Mouse (Mus musculus) erythroid progenitor cell, adult 5-6 weeks (primary cell): Measurements from ENCODE around the gene 4930555G01Rik. TPM values are rescaled to one million over a fixed set of nuclear protein-coding genes. Genes with fewer than 3 reads are reported as not detected.
"Not testable (repeated sequence)": the region's sequence is repeated elsewhere in the genome, so short reads cannot be mapped to it uniquely, and the experiment has no call there.

Experiments used
- ATAC-seq: replicated peaks from 2 replicates; pipeline ENCODE4 v1.8.0; 2016; ENCODE audit warnings: moderate number of reproducible peaks, mild to moderate bottlenecking, moderate TSS enrichment, inconsistent platforms; ENCODE audit not compliant: poor library complexity, low FRiP score, severe bottlenecking
- total RNA-seq, 2 experiments: library from RNA; stranded (forward) in 1 of 2; stranded (reverse) in 1 of 2; fragments of 150-400 nt in 1 of 2; fragments of 186-747, 209-891 nt in 1 of 2; gene quantifications; 2 replicates each; pipeline versions ENCODE4 v1.2.3 to v1.2.4; 2015 to 2017; ENCODE audit warnings: low replicate concordance in 2 of 2

Gene 4930555G01Rik
- total RNA-seq (2015; ENCODE audit: low replicate concordance): not detected in 2 replicates
- not detected in 2 replicates for total RNA-seq (2017; ENCODE audit: low replicate concordance)

DNA sequence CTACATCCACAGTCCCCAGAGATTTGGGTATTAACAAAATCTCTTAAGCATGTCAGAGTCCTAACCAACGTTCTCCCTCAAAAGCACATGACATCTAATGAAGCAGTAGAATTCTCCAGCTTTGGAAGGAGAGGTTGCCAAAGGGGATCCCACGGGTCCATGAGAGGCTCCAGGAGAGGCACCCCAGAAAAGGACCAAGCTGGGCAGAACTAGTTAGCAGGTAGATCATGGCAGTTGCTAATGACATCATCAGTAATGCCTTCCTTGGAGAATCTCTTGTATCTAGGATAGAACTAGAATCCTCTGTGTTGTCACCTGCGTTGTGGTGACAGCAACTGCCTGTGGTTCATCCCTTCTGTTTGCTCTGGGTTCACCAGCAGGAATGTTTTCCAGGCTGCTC is at the start of gene 4930555G01Rik:
Gene 4930555G01Rik (plus strand): TSS at position 301 of the 400 bp plus-strand sequence.
- ATAC-seq: not testable (repeated sequence)

DNA sequence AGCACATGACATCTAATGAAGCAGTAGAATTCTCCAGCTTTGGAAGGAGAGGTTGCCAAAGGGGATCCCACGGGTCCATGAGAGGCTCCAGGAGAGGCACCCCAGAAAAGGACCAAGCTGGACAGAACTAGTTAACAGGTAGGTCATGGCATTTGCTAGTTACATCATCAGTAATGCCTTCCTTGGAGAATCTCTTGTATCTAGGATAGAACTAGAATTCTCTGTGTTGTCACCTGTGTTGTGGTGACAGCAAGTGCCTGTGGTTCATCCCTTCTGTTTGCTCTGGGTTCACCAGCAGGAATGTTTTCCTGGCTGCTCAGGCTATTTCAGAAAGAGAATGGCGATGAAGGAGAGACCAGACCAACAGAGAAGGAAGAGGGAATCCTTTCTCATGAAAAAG is 34.8 kb upstream of the 4930555G01Rik start, which contains the start of gene Gm3298:
Gene Gm3298 (plus strand): TSS at position 301 of the 400 bp plus-strand sequence.
- not testable (repeated sequence) for ATAC-seq

DNA sequence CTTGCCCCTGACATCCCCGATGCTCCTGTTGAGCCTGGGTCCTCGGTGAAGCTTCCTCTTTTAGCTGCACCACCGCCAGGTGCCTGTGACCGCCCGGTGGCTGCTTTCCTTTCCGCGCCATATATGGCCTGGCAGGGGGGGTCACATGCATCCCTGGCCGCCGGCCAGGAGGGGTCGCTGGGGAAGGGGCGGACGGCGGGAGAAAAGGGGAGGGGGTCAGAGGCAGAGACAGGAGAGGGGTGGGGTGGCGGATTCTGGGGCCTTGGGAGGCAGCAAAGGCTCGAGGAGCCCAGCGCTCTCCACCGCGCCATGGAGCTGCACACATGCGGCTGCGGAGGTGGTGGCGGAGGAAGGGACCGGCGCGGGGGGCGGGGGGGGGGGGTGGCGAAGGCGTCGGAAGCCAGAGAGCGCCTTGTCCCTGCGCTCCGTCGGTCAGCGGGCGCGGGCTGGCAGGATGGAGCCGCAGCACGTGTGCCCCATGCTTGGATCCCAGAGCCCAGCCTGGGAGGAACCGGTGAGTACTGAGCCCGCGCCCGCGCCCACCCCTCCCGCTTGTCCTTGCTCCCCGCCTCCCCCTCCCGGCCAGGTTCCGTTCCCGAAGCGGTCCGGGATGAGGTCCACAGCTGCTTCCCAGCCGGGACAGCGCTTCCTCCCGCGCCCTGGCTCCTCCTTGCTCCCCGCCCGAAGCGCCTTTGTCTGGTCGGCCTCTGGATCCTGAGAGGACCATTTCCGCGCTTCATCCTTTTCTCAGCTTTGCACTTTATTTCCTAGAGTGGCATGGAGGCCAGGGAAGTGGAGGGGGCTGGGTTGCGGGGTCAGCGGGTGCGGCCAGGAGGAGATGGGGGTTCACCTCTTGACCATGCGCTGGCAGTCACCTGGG is 20.4 kb downstream of the 4930555G01Rik start, which contains the start of gene Gm8281:
Gene Gm8281 (plus strand): TSS at position 430 of the 880 bp plus-strand sequence.
- ATAC-seq: not testable (repeated sequence)

Other genes with a start within 250 kb of the 4930555G01Rik start
- not detected in 2 replicates for gene Gm3269, start 212.5 kb upstream of the 4930555G01Rik start, total RNA-seq (2015; ENCODE audit: low replicate concordance)
- not detected in 2 replicates for gene Gm3269, start 212.5 kb upstream of the 4930555G01Rik start, total RNA-seq (2017; ENCODE audit: low replicate concordance)
- not detected in 2 replicates for gene Gm3264, start 195.1 kb upstream of the 4930555G01Rik start, total RNA-seq (2015; ENCODE audit: low replicate concordance)
- not detected in 2 replicates for gene Gm3264, start 195.1 kb upstream of the 4930555G01Rik start, total RNA-seq (2017; ENCODE audit: low replicate concordance)
- gene Gm3278, start 158.2 kb upstream of the 4930555G01Rik start, total RNA-seq (2015; ENCODE audit: low replicate concordance): not detected in 2 replicates
- gene Gm3278, start 158.2 kb upstream of the 4930555G01Rik start, total RNA-seq (2017; ENCODE audit: low replicate concordance): not detected in 2 replicates
- gene Gm8297, start 66.7 kb upstream of the 4930555G01Rik start, total RNA-seq (2015; ENCODE audit: low replicate concordance): not detected in 2 replicates
- gene Gm8297, start 66.7 kb upstream of the 4930555G01Rik start, total RNA-seq (2017; ENCODE audit: low replicate concordance): not detected in 2 replicates
- gene Gm3298, start 34.7 kb upstream of the 4930555G01Rik start, total RNA-seq (2015; ENCODE audit: low replicate concordance): not detected in 2 replicates
- not detected in 2 replicates for gene Gm3298, start 34.7 kb upstream of the 4930555G01Rik start, total RNA-seq (2017; ENCODE audit: low replicate concordance)
- gene Gm8281, start 20.4 kb downstream of the 4930555G01Rik start, total RNA-seq (2015; ENCODE audit: low replicate concordance): not detected in 2 replicates
- 0.39 TPM in 1 of 2 replicates, not detected in the other for gene Gm8281, start 20.4 kb downstream of the 4930555G01Rik start, total RNA-seq (2017; ENCODE audit: low replicate concordance)
- gene Gm8279, start 80.9 kb downstream of the 4930555G01Rik start, total RNA-seq (2015; ENCODE audit: low replicate concordance): not detected in 2 replicates
- gene Gm8279, start 80.9 kb downstream of the 4930555G01Rik start, total RNA-seq (2017; ENCODE audit: low replicate concordance): not detected in 2 replicates
- not detected in 2 replicates for gene Gm3317, start 113.9 kb downstream of the 4930555G01Rik start, total RNA-seq (2015; ENCODE audit: low replicate concordance)
- not detected in 2 replicates for gene Gm3317, start 113.9 kb downstream of the 4930555G01Rik start, total RNA-seq (2017; ENCODE audit: low replicate concordance)
- not detected in 2 replicates for gene Gm8271, start 135.2 kb downstream of the 4930555G01Rik start, total RNA-seq (2015; ENCODE audit: low replicate concordance)
- not detected in 2 replicates for gene Gm8271, start 135.2 kb downstream of the 4930555G01Rik start, total RNA-seq (2017; ENCODE audit: low replicate concordance)
- gene Gm3526, start 210.0 kb downstream of the 4930555G01Rik start, total RNA-seq (2015; ENCODE audit: low replicate concordance): not detected in 2 replicates
- not detected in 2 replicates for gene Gm3526, start 210.0 kb downstream of the 4930555G01Rik start, total RNA-seq (2017; ENCODE audit: low replicate concordance)